Mouse (Mus musculus): ENCODE results near the gene Ahnak2. TPM values are rescaled to one million over a fixed set of nuclear protein-coding genes. Genes with fewer than 3 reads are reported as not detected.

Ahnak2 gene
- total and polyA plus RNA-seq, 2 experiments from 2014 or later = 2.4 to 10.5 TPM

DNA sequence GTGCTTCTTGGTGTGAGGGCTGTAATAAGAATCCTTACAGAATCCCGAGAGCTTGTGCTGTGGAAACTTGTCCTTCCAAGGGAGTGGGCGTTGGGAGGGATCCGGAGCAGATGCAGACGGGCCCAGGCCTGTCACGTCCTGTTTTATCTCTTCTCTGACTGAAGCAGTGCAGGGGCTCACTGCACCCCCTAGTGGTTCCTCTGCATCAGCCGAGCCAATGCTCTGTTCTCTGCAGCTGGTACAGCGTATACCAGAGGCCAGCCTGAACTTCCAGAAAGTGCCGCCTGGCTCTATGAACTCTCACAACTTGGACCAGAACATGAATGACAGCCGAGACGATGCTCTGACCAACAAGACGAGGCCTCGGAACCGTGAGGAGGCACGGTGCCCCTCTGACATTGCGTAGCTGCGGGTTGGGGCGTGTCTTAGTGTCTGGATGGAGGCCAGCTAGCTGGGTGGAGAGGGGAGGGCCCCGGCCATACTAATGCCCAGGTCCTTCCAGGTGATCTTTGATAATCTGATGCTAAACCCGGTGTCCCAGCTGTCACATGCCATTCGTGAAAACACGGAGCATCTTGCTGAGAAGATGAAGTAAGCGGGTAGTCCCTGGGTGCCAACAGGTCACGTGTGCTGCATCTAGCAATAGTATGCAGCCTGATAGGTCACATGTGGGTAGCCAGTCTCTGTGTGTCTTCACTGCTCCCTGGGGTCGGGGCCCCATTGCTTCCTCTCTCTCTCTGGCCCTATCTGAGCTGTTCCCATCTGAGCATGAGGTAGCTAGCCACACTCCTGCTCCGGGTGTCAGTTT is 59.1 kb downstream of the Ahnak2 start:
- no peaks in the 10 kb centered on the region for H3K9me3 ChIP-seq (replicated peaks; ENCODE audit: control insufficient read depth, low read length)
- TF ChIP-seq CTCF (IDR thresholded peaks at IDR 0.05; ENCODE audit: low read depth) (peak; percentile 92), EP300 (IDR thresholded peaks at IDR 0.05; ENCODE audit: low read depth) (no peak)
- 0 out of 2 replicates have a peak overlapping the region, but pooled peaks have one; percentile 13 for H3K9ac ChIP-seq (replicated peaks; ENCODE audit: low read depth, low read length)
- peak; percentile 84 for ATAC-seq (ENCODE audit: insufficient read depth, low read depth)
- 0 out of 2 replicates have a peak overlapping the region, but pooled peaks have one; percentile 4 for H3K4me2 ChIP-seq (ENCODE audit: low read depth, low read length)
- no peak overlapping the region for H3K4me3 ChIP-seq (ENCODE audit: low read depth, low read length)
- peak; percentile 82 for DNase-seq (ENCODE audit: low spot score)
- H3K27ac ChIP-seq (ENCODE audit: low read depth) = peak overlapping the region; percentile 79
- peaks cover 11% of the 10 kb centered on the region; the same call in 1 of the 2 replicates for H3K4me1 ChIP-seq (ENCODE audit: control insufficient read depth, insufficient read depth)
- WGBS = 37% methylated on average over 25 of the region's 25 CpGs
- no peaks in the 10 kb centered on the region for H3K27me3 ChIP-seq (ENCODE audit: control insufficient read depth, insufficient read depth, low read length)
- H3K36me3 ChIP-seq (replicated peaks; ENCODE audit: control insufficient read depth, insufficient read depth, low read length) = 0 out of 2 replicates have a peak, but pooled peaks cover 4% of the 10 kb centered on the region

DNA sequence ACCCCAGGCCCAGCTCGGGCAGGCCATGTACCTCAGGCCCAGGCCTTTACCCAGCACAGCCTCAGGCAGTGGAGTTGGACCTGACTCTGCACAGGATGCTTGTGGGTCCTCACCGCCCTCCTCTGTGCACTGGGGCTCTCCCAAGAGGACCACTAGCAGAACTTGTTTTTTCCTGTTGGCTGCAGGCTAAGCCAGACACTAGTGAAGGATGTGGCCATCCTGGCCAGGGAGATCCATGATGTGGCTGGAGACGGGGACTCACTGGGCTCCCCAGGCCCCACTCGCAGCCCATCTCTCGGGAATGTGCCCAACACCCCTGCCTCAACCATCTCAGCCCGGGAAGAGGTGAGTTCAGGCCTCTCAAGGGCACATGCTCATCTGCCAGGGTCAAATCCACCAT is 59.7 kb downstream of the Ahnak2 start:
- H3K9ac ChIP-seq (replicated peaks; ENCODE audit: low read depth, low read length) = 0 out of 2 replicates have a peak overlapping the region, but pooled peaks have one; percentile 13
- H3K4me2 ChIP-seq (ENCODE audit: low read depth, low read length) = 0 out of 2 replicates have a peak overlapping the region, but pooled peaks have one; percentile 4
- H3K4me1 ChIP-seq (ENCODE audit: control insufficient read depth, insufficient read depth) = peaks cover 11% of the 10 kb centered on the region; the same call in 1 of the 2 replicates
- TF ChIP-seq EP300 (IDR thresholded peaks at IDR 0.05; ENCODE audit: low read depth) (no peak), CTCF (IDR thresholded peaks at IDR 0.05; ENCODE audit: low read depth) (no peak)
- H3K4me3 ChIP-seq (ENCODE audit: low read depth, low read length) = no peak overlapping the region
- WGBS = 45% methylated on average over 6 of the region's 6 CpGs
- 0 out of 2 replicates have a peak, but pooled peaks cover 5% of the 10 kb centered on the region for H3K36me3 ChIP-seq (replicated peaks; ENCODE audit: control insufficient read depth, insufficient read depth, low read length)
- no peaks in the 10 kb centered on the region for H3K27me3 ChIP-seq (ENCODE audit: control insufficient read depth, insufficient read depth, low read length)
- DNase-seq (ENCODE audit: low spot score) = no peak
- H3K9me3 ChIP-seq (replicated peaks; ENCODE audit: control insufficient read depth, low read length) = no peaks in the 10 kb centered on the region
- peak overlapping the region; percentile 79 for H3K27ac ChIP-seq (ENCODE audit: low read depth)
- peak; percentile 29 for ATAC-seq (ENCODE audit: insufficient read depth, low read depth)

DNA sequence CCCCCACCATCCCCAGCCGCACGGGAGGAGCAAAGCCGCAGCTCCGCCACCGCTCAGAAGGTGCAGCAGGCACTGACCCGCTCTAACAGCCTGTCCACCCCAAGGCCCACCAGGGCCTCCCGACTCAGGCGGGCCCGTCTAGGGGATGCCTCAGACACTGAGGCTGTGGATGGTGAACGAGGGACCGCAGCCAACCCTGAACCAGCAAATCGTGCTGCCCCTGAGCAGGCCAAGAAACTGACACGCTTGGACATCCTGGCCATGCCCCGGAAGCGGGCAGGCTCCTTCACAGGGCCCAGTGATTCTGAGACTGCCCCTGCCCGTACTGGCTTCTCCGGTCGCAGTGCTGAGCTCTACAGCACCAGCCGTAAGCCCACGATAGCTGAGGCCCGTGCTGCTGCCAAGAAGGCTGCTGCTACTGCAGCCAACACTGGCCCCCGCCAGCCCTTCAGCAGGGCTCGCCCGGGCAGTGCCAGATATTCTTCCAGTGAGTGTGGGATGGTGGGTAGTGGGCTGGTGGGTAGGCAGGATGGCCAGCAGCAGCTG is 63.4 kb downstream of the Ahnak2 start:
- no peak for DNase-seq (ENCODE audit: low spot score)

DNA sequence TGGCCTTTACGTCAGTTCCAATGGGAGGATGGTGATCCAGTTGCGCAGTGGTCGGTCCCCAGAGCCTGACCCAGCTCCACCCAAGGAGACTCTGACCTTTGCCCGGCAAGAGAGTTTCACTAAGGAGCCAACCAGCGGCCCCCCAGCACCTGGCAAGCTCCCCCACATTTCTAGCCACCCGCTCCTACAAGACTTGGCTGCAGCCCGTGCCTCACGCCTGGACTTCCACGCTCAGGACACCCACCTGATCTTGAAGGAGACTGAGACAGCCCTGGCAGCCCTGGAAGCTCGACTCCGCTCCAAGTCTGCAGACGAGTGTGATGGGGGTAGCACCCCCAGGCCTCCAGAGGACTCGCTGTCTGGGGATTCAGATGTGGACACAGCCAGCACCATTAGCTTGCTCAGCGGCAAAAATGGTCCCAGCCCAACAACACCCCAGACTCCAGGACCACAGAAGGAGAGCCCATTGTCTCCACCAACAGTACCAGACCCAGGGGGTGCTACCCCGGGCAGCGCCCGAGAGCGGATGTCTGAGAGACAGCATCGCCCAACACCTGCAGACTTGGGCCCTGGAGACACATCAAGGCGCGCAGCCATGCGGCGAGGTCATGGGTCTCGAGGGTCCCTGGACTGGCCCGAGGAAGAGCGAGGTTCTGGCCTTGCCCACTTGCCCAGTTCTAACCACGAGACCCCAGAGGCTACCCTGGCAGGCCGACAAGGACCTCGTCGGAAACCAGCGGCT is 64.0 kb downstream of the Ahnak2 start:
- H3K27me3 ChIP-seq (ENCODE audit: control insufficient read depth, insufficient read depth, low read length) = no peaks in the 10 kb centered on the region
- no peak overlapping the region for H3K4me2 ChIP-seq (ENCODE audit: low read depth, low read length)
- DNase-seq (ENCODE audit: low spot score) (no peak), ATAC-seq (ENCODE audit: insufficient read depth, low read depth) (no peak)
- TF ChIP-seq EP300 (IDR thresholded peaks at IDR 0.05; ENCODE audit: low read depth) = no peak
- no peak for TF ChIP-seq CTCF (IDR thresholded peaks at IDR 0.05; ENCODE audit: low read depth)
- H3K36me3 ChIP-seq (replicated peaks; ENCODE audit: control insufficient read depth, insufficient read depth, low read length) = peaks cover 28% of the 10 kb centered on the region; the same call in 1 of the 2 replicates
- H3K9ac ChIP-seq (replicated peaks; ENCODE audit: low read depth, low read length) = no peak overlapping the region
- H3K4me1 ChIP-seq (ENCODE audit: control insufficient read depth, insufficient read depth) = peaks cover 8% of the 10 kb centered on the region; the same call in 1 of the 2 replicates
- H3K4me3 ChIP-seq (ENCODE audit: low read depth, low read length) = no peak overlapping the region
- no peaks in the 10 kb centered on the region for H3K9me3 ChIP-seq (replicated peaks; ENCODE audit: control insufficient read depth, low read length)
- H3K27ac ChIP-seq (ENCODE audit: low read depth) = no peak overlapping the region
- WGBS = 92% methylated on average over 31 of the region's 31 CpGs

More for the DNA sequence above, 63.4 kb downstream of the Ahnak2 start:
- no peak for TF ChIP-seq CTCF (IDR thresholded peaks at IDR 0.05; ENCODE audit: low read depth)
- TF ChIP-seq EP300 (IDR thresholded peaks at IDR 0.05; ENCODE audit: low read depth) = no peak
- ATAC-seq (ENCODE audit: insufficient read depth, low read depth) = no peak
- Histone ChIP-seq H3K9ac (replicated peaks; ENCODE audit: low read depth, low read length) (no peak overlapping the region), H3K36me3 (replicated peaks; ENCODE audit: control insufficient read depth, insufficient read depth, low read length) (peaks cover 28% of the 10 kb centered on the region; the same call in 1 of the 2 replicates), H3K27ac (ENCODE audit: low read depth) (no peak overlapping the region), H3K4me2 (ENCODE audit: low read depth, low read length) (no peak overlapping the region), H3K4me3 (ENCODE audit: low read depth, low read length) (no peak overlapping the region), H3K27me3 (ENCODE audit: control insufficient read depth, insufficient read depth, low read length) (no peaks in the 10 kb centered on the region), H3K9me3 (replicated peaks; ENCODE audit: control insufficient read depth, low read length) (no peaks in the 10 kb centered on the region), H3K4me1 (ENCODE audit: control insufficient read depth, insufficient read depth) (peaks cover 8% of the 10 kb centered on the region; the same call in 1 of the 2 replicates)
- WGBS = 90% methylated on average over 24 of the region's 24 CpGs

DNA sequence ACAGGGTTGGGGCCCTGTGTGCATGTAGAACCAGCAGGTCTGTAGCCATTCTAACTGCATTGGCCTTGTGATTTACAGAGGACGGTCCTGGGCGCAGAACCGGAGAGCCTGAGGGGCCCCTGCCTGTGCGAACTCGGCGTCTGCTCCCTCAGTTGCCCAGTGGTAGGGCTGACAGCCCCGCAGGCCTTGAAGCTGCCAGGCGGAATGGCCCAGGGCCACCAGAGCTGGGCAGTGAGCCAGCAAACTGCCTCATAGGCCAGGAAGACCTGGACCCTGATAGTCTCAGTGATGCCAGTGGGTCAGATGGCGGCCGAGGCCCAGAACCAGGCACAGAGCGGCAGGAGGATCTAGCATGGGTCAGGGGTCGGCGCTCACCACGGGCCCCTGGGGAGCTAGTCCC is 64.7 kb downstream of the Ahnak2 start:
- WGBS = 82% methylated on average over 14 of the region's 14 CpGs
- H3K4me3 ChIP-seq (ENCODE audit: low read depth, low read length) = no peak overlapping the region
- DNase-seq (ENCODE audit: low spot score) (no peak), ATAC-seq (ENCODE audit: insufficient read depth, low read depth) (no peak)
- peaks cover 28% of the 10 kb centered on the region for H3K36me3 ChIP-seq (replicated peaks; ENCODE audit: control insufficient read depth, insufficient read depth, low read length)
- TF ChIP-seq CTCF (IDR thresholded peaks at IDR 0.05; ENCODE audit: low read depth) = no peak
- TF ChIP-seq EP300 (IDR thresholded peaks at IDR 0.05; ENCODE audit: low read depth) = no peak
- no peaks in the 10 kb centered on the region for H3K27me3 ChIP-seq (ENCODE audit: control insufficient read depth, insufficient read depth, low read length)
- H3K4me2 ChIP-seq (ENCODE audit: low read depth, low read length) = no peak overlapping the region
- no peak overlapping the region for H3K27ac ChIP-seq (ENCODE audit: low read depth)
- H3K4me1 ChIP-seq (ENCODE audit: control insufficient read depth, insufficient read depth) = peaks cover 4% of the 10 kb centered on the region; the same call in 1 of the 2 replicates
- no peak overlapping the region for H3K9ac ChIP-seq (replicated peaks; ENCODE audit: low read depth, low read length)
- H3K9me3 ChIP-seq (replicated peaks; ENCODE audit: control insufficient read depth, low read length) = no peaks in the 10 kb centered on the region

Data from heart, postnatal 0 days (tissue).